8 mouse cellular contexts compared by ENCODE assay signal in genomic region chr6:88831456-88831855, GRCm38 (mm10). TPM values are rescaled to one million over a fixed set of nuclear protein-coding genes. Genes with fewer than 3 reads are reported as not detected.
DNase-seq lines count a peak whose midpoint lies in the region; TF ChIP-seq lines count a peak whose summit lies in the region.

No protein-coding gene starts in this region.

- H3K36me3 ChIP-seq in CH12.LX (replicated peaks in 1 of 2; ENCODE audit: control insufficient read depth in 1 of 2, insufficient read depth in 1 of 2, low read length in 1 of 2): peaks cover 18 to 29% of the 10 kb centered on the region in 2 experiments
- peaks cover 8% of the 10 kb centered on the region for H3K36me3 ChIP-seq in forebrain, embryonic 10.5 days (replicated peaks)
- H3K36me3 ChIP-seq in kidney, adult 2 months (ENCODE audit: control insufficient read depth, insufficient read depth, low read length): no peaks in the 10 kb centered on the region

- H3K4me2 ChIP-seq in CH12.LX (ENCODE audit: insufficient read depth, low read depth, poor library complexity, severe bottlenecking): no peak overlapping the region

- peaks cover 72 to 86% of the 10 kb centered on the region in 2 experiments for H3K4me1 ChIP-seq in CH12.LX (ENCODE audit: control insufficient read depth in 1 of 2, insufficient read depth in 2 of 2)
- H3K4me1 ChIP-seq in forebrain, embryonic 10.5 days: peaks cover 24% of the 10 kb centered on the region
- 0 out of 2 replicates have a peak, but pooled peaks cover 4% of the 10 kb centered on the region for H3K4me1 ChIP-seq in kidney, adult 2 months (ENCODE audit: control insufficient read depth, insufficient read depth, low read length)

- peak; percentile 74 for TF ChIP-seq RAD21 in CH12.LX (IDR thresholded peaks at IDR 0.05; ENCODE audit: low read depth, low read length)

- WGBS in forebrain, embryonic 10.5 days: 28% methylated on average over 8 of the region's 8 CpGs
- 26% methylated on average over 8 of the region's 8 CpGs for WGBS in kidney, adult 2 months

- TF ChIP-seq POLR2A in CH12.LX (IDR thresholded peaks at IDR 0.05; ENCODE audit: low read depth, low read length): peak; percentile 38; the same call in 1 of the 2 replicates
- TF ChIP-seq POLR2A in kidney, adult 2 months (IDR thresholded peaks at IDR 0.05; ENCODE audit: low read depth, low read length): no peak

- H3K9ac ChIP-seq in CH12.LX (ENCODE audit: insufficient read depth, low read depth): no peak overlapping the region

- peak; percentile 77 to 85 for DNase-seq in adrenal gland, adult (ENCODE audit: inconsistent age in 2 of 2, low spot score in 1 of 2)
- DNase-seq in adrenal gland, postnatal 4 days (ENCODE audit: low spot score in 2 of 2): no peak
- peak; percentile 89 for DNase-seq in CH12.LX (ENCODE audit: extremely low read depth)
- DNase-seq in c-Kit-positive CD71-positive TER-119-positive erythroid progenitor cells, embryonic 14.5 days (ENCODE audit: low spot score): peak; percentile 80
- peak; percentile 73 for DNase-seq in forebrain, embryonic 10.5 days (ENCODE audit: extremely low spot score, low spot score)
- peak; percentile 61 for DNase-seq in kidney, adult 2 months
- DNase-seq in lung, postnatal 10 days: peak; percentile 73
- peak; percentile 73 for DNase-seq in retina, postnatal 7 days (ENCODE audit: low read depth, low spot score)

- H3K27ac ChIP-seq in CH12.LX (ENCODE audit: insufficient read depth, low read depth): peak overlapping the region; percentile 95; the same call in 1 of the 2 replicates
- no peak overlapping the region for H3K27ac ChIP-seq in forebrain, embryonic 10.5 days
- no peak overlapping the region for H3K27ac ChIP-seq in kidney, adult 2 months (ENCODE audit: insufficient read depth, low read depth, low read length)

- H3K27me3 ChIP-seq in CH12.LX (replicated peaks): no peaks in the 10 kb centered on the region
- 0 out of 2 replicates have a peak, but pooled peaks cover 6% of the 10 kb centered on the region for H3K27me3 ChIP-seq in forebrain, embryonic 10.5 days (ENCODE audit: poor library complexity, severe bottlenecking)
- no peaks in the 10 kb centered on the region for H3K27me3 ChIP-seq in kidney, adult 2 months (replicated peaks; ENCODE audit: control insufficient read depth, insufficient read depth, low read length)

- TF ChIP-seq EP300 in CH12.LX (IDR thresholded peaks at IDR 0.05; ENCODE audit: low read length): no peak

- H3K9me3 ChIP-seq in CH12.LX (replicated peaks; ENCODE audit: low read length): no peaks in the 10 kb centered on the region
- H3K9me3 ChIP-seq in forebrain, embryonic 10.5 days: no peaks in the 10 kb centered on the region

- in situ Hi-C loops in CH12.LX (cut with MboI; ENCODE audit: low pct_ligation_motif_present, low pct_unique_long_range_greater_than_20kb, low sequenced_read_pairs): no loop called here

- H3K4me3 ChIP-seq in CH12.LX (replicated peaks in 1 of 3; ENCODE audit: low read depth in 2 of 3, low read length in 2 of 3, poor library complexity in 1 of 3): no peak overlapping the region
- no peak overlapping the region for H3K4me3 ChIP-seq in forebrain, embryonic 10.5 days
- no peak overlapping the region for H3K4me3 ChIP-seq in kidney, adult 2 months (ENCODE audit: insufficient read depth, low read depth, low read length)

- no peaks in the 10 kb centered on the region for H3K79me2 ChIP-seq in CH12.LX (replicated peaks; ENCODE audit: control insufficient read depth, extremely low read depth, insufficient read depth, poor library complexity, severe bottlenecking)

- dilution Hi-C loops in CH12.LX (cut with MboI; ENCODE audit: extremely low pct_ligation_motif_present, extremely low pct_unique_long_range_greater_than_20kb, low sequenced_read_pairs): no loop called here

- peak; percentile 73 to 91 for TF ChIP-seq CTCF in CH12.LX (conservative IDR thresholded peaks at IDR 0.05 in 1 of 2, IDR thresholded peaks at IDR 0.05 in 1 of 2; ENCODE audit: low read depth in 2 of 2, low read length in 2 of 2)
- peak; percentile 94 for TF ChIP-seq CTCF in kidney, adult 2 months (conservative IDR thresholded peaks at IDR 0.05; ENCODE audit: insufficient read depth, insufficient read length, low read depth, low read length)

TF ChIP-seq in CH12.LX, 34 proteins besides CTCF, POLR2A, EP300 and RAD21:
- no peak for TF ChIP-seq ZKSCAN1 (IDR thresholded peaks at IDR 0.05; ENCODE audit: borderline replicate concordance, low read depth, low read length)
- peak; percentile 51; the same call in 1 of the 2 replicates for TF ChIP-seq ETS1 (conservative IDR thresholded peaks at IDR 0.05; ENCODE audit: low read depth, low read length)
- TF ChIP-seq IRF4 (IDR thresholded peaks at IDR 0.05; ENCODE audit: low read depth, low read length): peak; percentile 72
- no peak for TF ChIP-seq JUND (conservative IDR thresholded peaks at IDR 0.05; ENCODE audit: low read depth, low read length)
- TF ChIP-seq MAX (IDR thresholded peaks at IDR 0.05; ENCODE audit: low read length): peak; percentile 47
- no peak for TF ChIP-seq CHD1 (IDR thresholded peaks at IDR 0.05; ENCODE audit: low read depth, low read length)
- no peak for TF ChIP-seq UBTF (IDR thresholded peaks at IDR 0.05; ENCODE audit: low read depth, low read length)
- TF ChIP-seq TBP (conservative IDR thresholded peaks at IDR 0.05; ENCODE audit: low read depth, low read length): no peak
- TF ChIP-seq MAFK (IDR thresholded peaks at IDR 0.05; ENCODE audit: insufficient replicate concordance, low read length): 0 out of 2 replicates have a peak, but pooled peaks have one; percentile 39
- TF ChIP-seq MYC (IDR thresholded peaks at IDR 0.05; ENCODE audit: low read depth, low read length): peak; percentile 82; the same call in 1 of the 2 replicates
- no peak for TF ChIP-seq CHD2 (IDR thresholded peaks at IDR 0.05; ENCODE audit: low read length)
- 0 out of 2 replicates have a peak, but pooled peaks have one; percentile 47 for TF ChIP-seq MXI1 (IDR thresholded peaks at IDR 0.05; ENCODE audit: low read depth, low read length)
- no peak for TF ChIP-seq ZMIZ1 (IDR thresholded peaks at IDR 0.05; ENCODE audit: low read depth, low read length)
- TF ChIP-seq HCFC1 (IDR thresholded peaks at IDR 0.05; ENCODE audit: low read depth, low read length): peak; percentile 43
- TF ChIP-seq USF2 (conservative IDR thresholded peaks at IDR 0.05; ENCODE audit: low read depth, low read length): no peak
- 0 out of 2 replicates have a peak, but pooled peaks have one; percentile 14 for TF ChIP-seq NRF1 (IDR thresholded peaks at IDR 0.05; ENCODE audit: low read depth, low read length)
- TF ChIP-seq TCF12 (IDR thresholded peaks at IDR 0.05; ENCODE audit: low read depth, low read length): peak; percentile 49; the same call in 1 of the 2 replicates
- TF ChIP-seq JUN (IDR thresholded peaks at IDR 0.05; ENCODE audit: insufficient read depth, low read depth, low read length): no peak
- TF ChIP-seq E2F4 (IDR thresholded peaks at IDR 0.05; ENCODE audit: insufficient replicate concordance, low read depth, low read length): 0 out of 2 replicates have a peak, but pooled peaks have one; percentile 19
- TF ChIP-seq MEF2A (IDR thresholded peaks at IDR 0.05; ENCODE audit: borderline replicate concordance, low read depth, low read length): peak; percentile 69
- peak; percentile 95 for TF ChIP-seq SMC3 (IDR thresholded peaks at IDR 0.05; ENCODE audit: low read depth, low read length)
- TF ChIP-seq PAX5 (IDR thresholded peaks at IDR 0.05; ENCODE audit: low read length): no peak
- no peak for TF ChIP-seq USF1 (IDR thresholded peaks at IDR 0.05; ENCODE audit: low read depth, low read length)
- 0 out of 2 replicates have a peak, but pooled peaks have one; percentile 45 for TF ChIP-seq KAT2A (IDR thresholded peaks at IDR 0.05; ENCODE audit: insufficient replicate concordance, low read length)
- TF ChIP-seq BHLHE40 (IDR thresholded peaks at IDR 0.05; ENCODE audit: low read depth, low read length): peak; percentile 85
- TF ChIP-seq ELF1 (IDR thresholded peaks at IDR 0.05; ENCODE audit: low read depth, low read length): peak; percentile 39; the same call in 1 of the 2 replicates
- 0 out of 2 replicates have a peak, but pooled peaks have one; percentile 53 for TF ChIP-seq MAZ (IDR thresholded peaks at IDR 0.05; ENCODE audit: low read depth, low read length)
- TF ChIP-seq GABPA (IDR thresholded peaks at IDR 0.05; ENCODE audit: insufficient replicate concordance, low read depth, low read length): no peak
- TF ChIP-seq ZC3H11A (IDR thresholded peaks at IDR 0.05; ENCODE audit: low read depth, low read length): peak; percentile 76
- TF ChIP-seq RCOR1 (conservative IDR thresholded peaks at IDR 0.05; ENCODE audit: low read depth, low read length): no peak
- no peak; the same call in 1 of the 2 replicates for TF ChIP-seq POLR2AphosphoS2 (IDR thresholded peaks at IDR 0.05; ENCODE audit: low read depth, low read length)
- peak; percentile 50; the same call in 1 of the 2 replicates for TF ChIP-seq NELFE (IDR thresholded peaks at IDR 0.05; ENCODE audit: low read depth, low read length)
- 0 out of 2 replicates have a peak, but pooled peaks have one; percentile 46 for TF ChIP-seq SIN3A (IDR thresholded peaks at IDR 0.05; ENCODE audit: low read length)
- peak; percentile 52; the same call in 1 of the 2 replicates for TF ChIP-seq ZNF384 (IDR thresholded peaks at IDR 0.05; ENCODE audit: low read depth, low read length)
TF ChIP-seq in CH12.LX: peak in this region for 20.

RNA-seq across cellular contexts. Expression of gene Abtb1, which starts 10.3 kb away (rescaled TPM):
- 10 to 100 TPM; 44.2 to 46.2 TPM for total RNA-seq in adrenal gland, postnatal 4 days (2021)
- total RNA-seq in CH12.LX (2012; rRNA removed) (11.2 and 18.4 TPM in 2 replicates), CH12.LX (2014; rRNA removed) (13.0 and 14.9 TPM in 2 replicates)
- 17.8 and 20.8 TPM in 2 replicates for polyA plus RNA-seq in CH12.LX (2012; ENCODE audit: insufficient read length, low read depth)
- 20.8 and 21.5 TPM in 2 replicates for polyA plus RNA-seq in forebrain, embryonic 10.5 days (2016; fragmentation: Nextera tagmentation; extraction: Ambion mirVana)
- polyA plus RNA-seq in kidney, adult 2 months (2012; rRNA removed): 52.8 and 67.8 TPM in 2 replicates

RNA-seq across cellular contexts. Expression of gene Podxl2, which starts 43.4 kb away (rescaled TPM):
- 10 to 100 TPM; 60.1 to 62.8 TPM for total RNA-seq in adrenal gland, postnatal 4 days (2021)
- 0.34 and 0.81 TPM in 2 replicates for total RNA-seq in CH12.LX (2012; rRNA removed)
- 0.57 and 0.93 TPM in 2 replicates for total RNA-seq in CH12.LX (2014; rRNA removed)
- 0.79 TPM in 1 of 2 replicates, not detected in the other for polyA plus RNA-seq in CH12.LX (2012; ENCODE audit: insufficient read length, low read depth)
- 44.7 and 52.8 TPM in 2 replicates for polyA plus RNA-seq in forebrain, embryonic 10.5 days (2016; fragmentation: Nextera tagmentation; extraction: Ambion mirVana)
- polyA plus RNA-seq in kidney, adult 2 months (2012; rRNA removed): 12.5 and 15.7 TPM in 2 replicates

Comparison
In these comparisons a context has a peak if more than half of its experiments do, and no peak if none do; other contexts are left out.
1. DNase-seq: peak in adrenal gland, adult (2 of 2), CH12.LX (single experiment), c-Kit-positive CD71-positive TER-119-positive erythroid progenitor cells, embryonic 14.5 days (single experiment), forebrain, embryonic 10.5 days (single experiment), kidney, adult 2 months (single experiment), lung, postnatal 10 days (single experiment) and retina, postnatal 7 days (single experiment); none in adrenal gland, postnatal 4 days (0 of 2).